Mouse (Mus musculus) kidney, adult 2 months (tissue): ENCODE data around the gene Krtap1-4.

Source experiments
- CTCF ChIP-seq: fragments of 200-500 bp; conservative IDR thresholded peaks from 2 replicates; pipeline ENCODE4 v1.5.1; 2011; ENCODE audit warnings: low read depth, mild to moderate bottlenecking, control low read depth, low read length, moderate library complexity, mixed read lengths; ENCODE audit not compliant: insufficient read depth, insufficient read length
- POLR2A ChIP-seq: fragments of 200-500 bp; IDR thresholded peaks from one replicate; pipeline ENCODE4 v1.6.1; 2011; ENCODE audit warnings: low read depth, low read length, control low read depth

DNA sequence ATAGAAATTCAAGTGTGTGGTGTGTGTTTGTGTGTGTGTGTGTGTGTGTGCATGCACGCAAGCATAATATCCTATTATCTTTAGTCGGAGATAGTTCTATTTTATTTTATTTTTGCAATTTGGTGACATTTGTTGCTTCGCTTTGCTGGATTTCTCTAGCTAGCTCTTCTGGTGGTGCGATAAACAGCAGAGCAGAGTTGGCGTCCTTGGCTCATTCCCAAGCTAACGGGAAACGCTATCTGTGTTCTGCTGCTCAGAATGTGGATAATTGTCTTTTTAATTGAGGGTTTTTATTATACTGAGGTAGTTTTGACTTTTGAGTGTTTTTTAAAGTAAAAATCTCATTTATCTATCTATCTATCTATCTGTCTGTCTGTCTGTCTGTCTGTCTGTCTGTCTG, 1.6 kb upstream of the Krtap1-4 start:
- TF ChIP-seq POLR2A = no peak
- no peak for TF ChIP-seq CTCF
